Mouse (Mus musculus) layer of hippocampus, adult 18-20 months (tissue): ENCODE data around the gene Pigv. TPM values are rescaled to one million over a fixed set of nuclear protein-coding genes. Genes with fewer than 3 reads are reported as not detected.
A peak's percentile ranks its signal among the peaks of the same experiment; 100 is the strongest.

Source experiments
- DNase-seq, 2 experiments: peaks; one replicate each; pipeline ENCODE4 v3.0.0; 2022; ENCODE audit warnings: low spot score in 2 of 2
- total RNA-seq, 2 experiments: library from RNA; stranded (reverse); gene quantifications; 2 replicates each; pipeline ENCODE4 v1.2.3; 2021

Gene Pigv
- total RNA-seq, 2 experiments from 2014 or later = 9.4 to 12.3 TPM

DNA sequence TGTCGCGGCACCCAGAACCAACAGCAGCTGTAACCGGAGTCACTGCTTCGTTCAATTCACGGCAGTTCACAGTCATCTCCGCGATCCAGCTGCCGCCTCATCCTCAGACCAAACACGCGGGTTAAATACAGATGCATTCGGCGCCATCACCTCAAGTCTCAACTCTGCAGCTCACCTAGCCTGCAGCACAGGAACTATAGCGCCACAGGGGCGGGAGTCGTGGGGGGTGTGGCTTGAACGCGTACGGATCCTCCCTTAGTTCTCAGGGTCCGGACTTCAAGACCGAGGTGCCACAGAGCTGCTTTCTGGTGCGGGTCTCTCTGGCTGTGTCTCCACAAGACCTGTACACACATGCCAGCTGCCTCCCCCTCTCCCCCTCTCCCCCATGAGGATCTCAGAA is 26.8 kb downstream of the Pigv start:
- no peak for DNase-seq

DNA sequence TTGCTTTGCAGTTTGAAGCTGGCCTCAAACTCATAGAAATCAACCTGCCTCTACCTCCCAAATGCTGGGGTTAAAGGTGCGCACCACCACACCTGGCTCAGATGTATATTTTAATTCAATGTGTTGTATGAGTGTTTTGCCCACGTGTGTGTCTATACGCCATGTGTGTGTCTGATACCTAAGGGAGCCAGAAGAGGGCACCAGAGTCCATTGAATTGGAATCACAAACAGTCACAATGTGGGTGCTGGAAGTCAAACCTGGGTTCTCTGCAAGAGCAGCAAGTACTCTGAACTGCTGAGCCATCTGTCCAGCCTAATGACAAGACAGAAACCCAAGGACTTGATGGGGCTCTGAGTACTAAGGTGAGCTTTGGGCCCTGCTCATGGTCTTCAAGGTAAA is 27.3 kb downstream of the Pigv start:
- no peak for DNase-seq

DNA sequence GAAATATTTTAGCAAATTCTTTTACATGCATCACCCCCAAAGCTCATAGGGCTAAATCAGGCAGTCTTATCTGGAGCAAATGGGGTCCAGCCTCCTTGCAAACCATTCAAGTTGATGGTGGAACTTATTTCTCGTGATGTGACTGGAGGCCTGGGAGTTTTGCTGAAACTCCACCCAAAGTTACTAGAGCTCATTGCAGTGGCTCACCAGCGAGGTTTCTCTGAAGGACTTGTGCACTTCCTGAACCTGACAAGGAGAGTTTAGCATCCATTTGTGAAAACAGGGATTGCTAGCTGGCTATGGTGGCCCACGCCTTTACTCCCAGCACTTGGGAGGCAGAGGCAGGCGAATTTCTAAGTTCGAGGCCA is 38.4 kb downstream of the Pigv start:
- DNase-seq = no peak

DNA sequence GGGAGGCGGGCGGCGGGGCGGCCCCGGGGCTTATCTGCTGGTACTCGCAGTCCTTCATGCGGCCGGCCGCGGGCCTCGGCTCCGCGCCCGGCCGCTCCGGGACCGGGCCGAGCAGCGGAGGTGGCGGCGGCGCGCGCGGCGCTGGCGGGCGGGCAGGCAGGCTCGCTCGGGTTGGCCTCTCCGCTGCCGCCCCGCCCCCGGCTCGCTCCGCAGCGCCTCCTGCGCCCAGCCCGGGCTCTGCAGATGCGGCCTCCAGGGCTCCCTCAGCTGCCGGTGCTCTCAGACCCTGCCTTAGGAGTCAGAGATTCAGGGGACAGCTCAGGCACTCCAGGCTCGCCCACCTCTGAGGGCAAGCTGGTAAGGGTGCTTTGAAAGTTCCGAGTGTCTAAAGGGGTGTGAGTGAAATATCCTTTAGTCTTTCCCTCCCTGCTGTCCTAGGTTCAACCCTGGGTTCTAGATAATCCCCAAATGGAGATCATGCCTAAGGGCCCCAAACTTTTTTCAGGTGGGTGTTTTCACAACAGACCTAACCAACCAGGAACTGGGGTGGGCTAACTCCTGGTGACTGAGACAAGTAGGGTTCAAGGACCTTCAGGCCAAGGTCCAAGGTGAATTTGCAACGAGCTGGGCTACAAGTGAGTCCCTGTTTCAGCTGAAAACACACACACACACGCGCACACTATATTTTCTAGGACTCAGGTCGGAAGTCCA is 39.0 kb downstream of the Pigv start:
- peak; percentile 78 to 90 for DNase-seq

DNA sequence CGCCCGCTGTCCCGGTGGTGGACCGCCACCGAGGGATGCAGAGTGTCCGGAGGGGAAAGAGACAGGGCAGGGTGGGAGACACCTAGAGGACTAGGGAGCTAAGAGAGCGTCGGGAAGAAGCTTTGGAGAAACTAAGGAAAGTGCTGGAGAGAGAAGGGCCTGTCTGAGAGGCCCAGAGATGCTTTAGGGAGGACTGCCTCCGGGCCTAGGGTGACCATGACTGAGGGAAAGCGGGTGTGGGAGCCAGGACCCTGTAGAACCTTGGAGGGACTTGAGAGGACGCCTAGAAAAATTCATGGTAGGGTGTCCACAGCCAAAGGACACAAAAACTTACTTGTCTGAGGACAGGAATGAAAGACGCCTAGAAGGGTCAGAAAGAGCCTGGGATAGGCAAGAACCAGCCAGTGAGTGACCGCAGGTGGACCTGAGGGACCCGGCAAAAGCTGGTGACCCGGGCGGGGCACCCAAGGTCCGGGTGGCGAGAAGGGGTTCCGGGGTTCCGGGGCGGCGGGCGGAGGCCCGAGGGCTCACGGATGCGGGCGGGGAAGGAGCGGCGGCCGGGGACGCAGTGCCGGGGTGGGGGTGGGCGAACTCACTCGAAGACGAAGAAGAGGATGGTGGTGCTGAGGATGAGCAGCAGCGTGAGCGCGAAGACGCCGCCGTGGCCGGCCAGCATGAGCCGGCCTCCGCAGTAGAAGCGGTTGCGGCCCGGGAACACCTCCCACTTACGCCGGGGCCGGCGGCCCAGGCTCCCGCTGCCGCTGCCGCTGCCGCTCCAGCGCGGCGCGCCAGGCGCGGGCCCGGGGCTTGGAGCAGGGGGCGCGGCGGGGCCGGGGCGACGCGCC is 39.7 kb downstream of the Pigv start:
- DNase-seq = no peak

DNA sequence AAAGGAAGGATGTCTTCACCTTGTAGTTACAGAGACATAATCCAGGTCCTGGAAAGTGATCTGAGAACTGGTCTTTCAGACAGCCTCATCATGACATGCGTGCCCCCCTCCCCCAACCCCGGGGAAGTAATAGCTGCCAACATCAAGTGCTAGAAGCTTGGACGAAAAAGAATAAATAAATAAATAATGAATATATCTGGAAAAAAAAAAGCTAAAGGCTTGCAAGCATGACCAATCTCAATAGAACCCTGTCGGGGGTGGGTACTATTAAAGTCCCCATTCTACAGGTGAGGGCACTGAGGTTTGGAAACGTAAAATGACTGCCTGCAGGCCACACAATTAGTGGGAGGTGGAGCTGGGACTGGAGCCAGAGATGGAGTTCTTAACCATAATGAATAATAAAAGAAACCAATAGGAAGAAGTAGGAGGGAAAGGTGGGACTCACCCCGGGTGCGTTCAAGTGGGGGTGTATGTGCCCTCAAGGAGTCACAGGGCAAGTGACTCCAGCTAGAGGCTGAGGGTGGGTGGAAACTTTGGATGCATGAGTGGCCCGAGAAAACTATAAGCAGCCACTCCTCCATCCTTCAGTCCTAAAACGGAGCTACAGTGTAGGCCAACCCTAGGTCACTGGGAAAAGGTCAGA is 40.6 kb downstream of the Pigv start:
- no peak for DNase-seq

DNA sequence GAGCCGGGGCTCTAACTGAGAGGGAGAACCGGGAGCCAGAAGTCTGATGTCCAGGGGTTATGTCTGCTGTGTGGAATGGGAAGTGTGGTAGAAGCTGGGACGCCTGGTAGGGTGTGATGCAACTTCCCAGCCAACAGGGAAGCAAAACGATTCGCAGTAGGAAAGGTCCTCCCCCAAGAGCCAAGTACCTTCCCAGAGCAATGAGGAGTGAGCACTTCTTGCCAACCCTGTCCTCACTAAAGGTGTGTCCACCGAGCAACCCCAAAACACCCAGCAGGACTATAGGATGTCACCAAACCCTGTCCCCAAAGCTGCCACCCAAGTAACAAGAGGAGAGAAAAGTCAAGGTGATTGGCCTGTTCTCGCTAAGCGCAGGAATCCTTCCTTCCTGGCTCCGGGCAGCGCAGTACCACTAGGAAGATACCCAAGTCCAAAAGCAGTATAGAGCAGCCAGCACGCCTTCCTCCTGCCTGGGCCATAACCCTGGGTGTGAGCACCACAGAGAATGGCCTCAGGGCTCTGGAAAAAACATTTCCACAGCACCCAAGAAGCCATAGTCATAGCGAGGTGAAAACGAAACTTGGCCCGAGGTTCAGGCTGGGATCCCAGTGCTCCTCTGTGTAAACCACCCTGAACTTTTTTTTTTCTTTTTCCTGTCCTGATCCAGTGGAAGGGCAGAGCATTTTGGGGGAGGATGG is 41.2 kb downstream of the Pigv start:
- no peak for DNase-seq

DNA sequence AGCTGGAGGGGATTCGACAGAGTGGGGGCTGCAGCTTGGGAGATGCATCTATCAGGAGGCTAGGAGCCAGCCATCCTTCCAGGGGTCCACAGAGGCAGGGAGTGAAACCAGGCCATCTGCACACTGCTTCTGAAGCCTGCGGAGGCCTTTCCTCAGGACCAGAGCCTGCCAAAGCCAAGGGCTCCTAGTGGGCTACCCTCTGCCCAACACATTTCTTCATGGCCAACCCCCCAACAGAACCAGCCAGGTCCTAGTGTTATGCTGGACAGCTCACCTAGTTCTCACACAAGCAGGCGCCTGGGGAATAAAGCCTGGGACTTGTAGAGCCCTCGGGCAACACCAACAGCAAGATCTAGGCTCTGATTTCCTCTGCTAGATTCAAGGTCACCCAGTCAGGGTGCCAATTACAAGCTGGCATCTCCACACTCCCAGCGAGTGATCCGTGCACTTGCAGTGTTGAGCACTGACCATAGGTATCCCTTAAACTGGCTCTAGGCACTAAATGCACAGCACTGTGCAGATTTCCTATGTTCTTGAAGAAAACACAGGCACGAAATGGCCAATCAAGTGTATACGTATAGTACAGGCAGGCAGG is 42.0 kb downstream of the Pigv start:
- no peak for DNase-seq

DNA sequence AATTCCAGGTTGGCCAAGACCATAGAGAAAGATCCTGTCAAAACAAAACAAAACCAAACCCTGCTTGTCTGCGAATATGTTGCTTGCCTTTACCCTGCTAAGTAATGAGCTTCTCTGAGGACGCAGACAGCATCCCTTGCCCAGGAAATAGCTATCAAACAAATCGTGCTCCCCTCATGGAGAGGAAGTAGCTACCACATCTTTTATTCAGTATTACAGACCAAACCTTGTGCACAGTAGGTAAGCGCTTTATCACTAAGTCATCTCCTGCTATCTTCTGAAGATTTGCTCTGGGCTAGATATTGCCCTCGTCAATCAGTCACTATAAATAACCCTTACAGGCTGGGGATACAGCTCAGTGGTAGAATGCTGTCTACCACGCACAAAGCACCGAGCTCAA is 43.3 kb downstream of the Pigv start:
- no peak for DNase-seq

DNA sequence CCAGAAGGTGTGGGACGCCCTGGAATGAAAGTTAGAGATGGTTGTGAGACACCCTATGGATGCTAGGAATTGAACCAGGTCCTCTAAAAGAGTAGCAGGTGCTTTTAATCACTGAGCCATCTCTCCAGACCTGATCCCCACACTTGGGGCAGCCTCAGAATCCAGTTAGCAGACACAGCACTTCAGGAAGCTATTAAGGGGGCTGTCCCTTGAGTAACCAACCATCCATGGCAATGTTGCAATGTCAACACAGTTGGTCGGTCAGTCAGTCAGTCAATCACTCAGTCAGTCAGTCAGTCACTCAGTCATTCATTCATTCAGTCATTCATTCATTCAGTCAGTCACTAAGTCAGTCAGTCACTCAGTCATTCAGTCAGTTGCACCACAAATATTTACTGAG is 43.9 kb downstream of the Pigv start:
- no peak for DNase-seq

DNA sequence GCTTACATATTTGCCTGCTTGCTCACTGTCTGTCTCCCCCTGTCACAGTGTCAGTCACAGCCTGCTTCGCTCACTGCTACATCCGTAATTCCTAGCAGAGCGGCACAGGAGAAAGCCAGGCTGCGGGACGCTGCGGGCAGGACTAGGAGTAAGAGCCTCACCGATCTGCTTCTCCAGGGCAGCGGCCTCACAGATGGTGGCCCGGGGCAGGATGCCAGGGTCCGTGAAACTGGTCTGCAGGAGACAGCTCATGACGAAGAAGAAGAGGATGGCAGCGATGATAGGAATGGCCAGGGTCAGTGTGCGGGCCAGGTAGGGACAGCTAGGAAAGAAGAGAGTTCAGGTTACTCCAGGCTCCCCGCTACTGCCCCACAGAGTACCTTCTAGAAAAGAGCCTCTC is 45.4 kb downstream of the Pigv start:
- DNase-seq = peak in 1 of 2 experiments; percentile 12

DNA sequence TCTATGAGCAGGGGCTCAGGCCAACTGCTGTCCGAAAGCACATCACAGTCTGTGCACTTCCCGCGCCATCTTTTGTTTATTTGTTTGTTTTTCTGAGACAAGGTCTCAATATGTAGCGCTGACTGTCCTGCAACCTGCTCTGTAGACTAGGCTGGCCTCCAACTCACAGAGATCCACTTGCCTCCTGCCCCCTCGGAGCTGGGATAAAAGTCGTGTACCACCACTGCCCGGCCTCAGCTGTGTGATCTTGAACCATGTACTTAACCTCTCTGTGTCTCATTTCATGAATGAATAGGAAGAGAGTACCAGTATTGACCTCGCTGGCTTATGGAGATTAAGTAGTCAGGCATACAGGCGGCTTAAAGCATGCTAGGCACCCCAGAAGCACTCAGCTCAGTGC is 45.8 kb downstream of the Pigv start:
- DNase-seq = no peak

DNA sequence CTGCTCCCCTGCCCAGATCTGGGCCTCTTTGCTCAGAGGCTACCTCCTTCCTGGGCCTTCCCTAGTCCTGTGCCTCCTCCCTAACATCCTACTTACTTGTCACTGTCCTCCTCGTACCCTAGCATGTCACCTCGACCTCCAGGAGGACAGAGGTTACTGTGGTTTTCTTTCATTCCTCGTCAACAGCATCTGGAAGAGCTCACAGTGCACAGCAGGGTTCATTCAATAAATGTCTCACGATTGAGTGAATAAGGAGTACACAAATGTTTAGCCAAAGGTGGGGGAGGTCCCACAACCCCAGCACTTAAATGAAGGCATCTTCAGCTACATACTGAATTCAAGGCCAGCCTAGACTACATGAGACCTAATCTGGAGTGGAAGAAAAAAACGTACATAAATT is 46.2 kb downstream of the Pigv start:
- DNase-seq = no peak

DNA sequence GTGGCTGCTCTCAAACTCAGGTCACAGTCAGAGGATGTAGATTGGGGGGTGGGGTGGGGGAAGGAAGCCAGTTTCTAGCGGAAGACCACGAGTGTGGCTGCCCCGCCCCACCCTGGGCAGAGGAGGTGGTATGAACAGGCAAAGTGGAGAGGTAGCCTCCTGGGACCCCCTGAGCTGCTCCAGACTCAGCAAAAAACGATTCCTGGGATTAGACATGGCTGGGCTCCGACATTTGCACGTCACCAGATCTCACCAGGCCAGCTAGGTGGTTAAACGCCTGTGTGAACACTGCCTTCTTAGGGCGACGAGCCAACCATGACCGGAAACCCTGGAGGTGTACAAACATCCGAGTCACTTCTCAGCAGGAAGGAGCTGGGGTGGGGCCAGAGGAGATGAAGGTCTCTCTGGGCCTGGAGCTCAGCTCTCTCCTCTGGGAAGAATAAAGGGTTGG is 46.8 kb downstream of the Pigv start:
- no peak for DNase-seq

DNA sequence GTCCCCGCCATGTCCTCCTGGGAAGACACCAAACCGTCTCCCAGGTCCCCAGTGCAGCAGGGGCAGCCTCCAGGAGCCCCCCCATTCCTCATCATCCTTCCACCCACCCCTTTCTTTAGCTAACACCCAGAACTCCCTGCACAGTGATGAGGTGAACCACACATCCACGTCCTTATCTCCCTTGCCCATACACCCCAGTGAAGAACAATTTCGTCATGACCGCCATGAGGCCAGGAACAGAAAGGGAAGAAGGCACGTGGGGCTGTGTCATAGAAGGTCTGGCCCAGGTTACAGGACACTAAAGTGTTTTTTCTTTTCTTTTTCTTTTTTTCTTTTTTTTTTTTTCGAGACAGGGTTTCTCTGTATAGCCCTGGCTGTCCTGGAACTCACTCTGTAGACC is 47.6 kb downstream of the Pigv start:
- DNase-seq = no peak

DNA sequence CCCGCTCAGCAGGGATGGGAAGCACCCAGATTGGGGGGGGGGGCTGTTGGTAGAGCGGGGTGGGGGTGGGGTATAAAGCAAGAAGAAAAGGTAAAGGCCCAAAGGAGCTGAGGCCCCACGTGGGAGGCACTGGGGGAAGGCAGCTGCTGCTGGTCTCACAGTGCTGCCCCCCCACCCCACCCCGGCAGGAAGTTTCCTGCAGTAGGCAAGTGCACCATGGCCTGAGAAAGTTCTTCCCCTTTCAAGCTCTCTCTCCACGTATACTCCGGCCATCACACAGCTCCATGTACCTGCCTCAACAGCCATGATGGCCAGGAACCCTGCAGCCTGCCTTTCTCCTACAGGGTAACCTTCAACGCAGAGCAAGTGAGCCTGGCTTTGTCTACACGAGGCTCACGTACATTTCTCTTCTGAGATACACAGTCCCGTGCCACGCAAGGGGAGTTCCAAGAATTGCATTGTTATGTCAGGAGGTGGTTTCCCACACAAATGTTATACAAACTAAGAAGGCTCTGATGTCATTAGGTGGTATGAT is 50.2 kb downstream of the Pigv start:
- DNase-seq = no peak

DNA sequence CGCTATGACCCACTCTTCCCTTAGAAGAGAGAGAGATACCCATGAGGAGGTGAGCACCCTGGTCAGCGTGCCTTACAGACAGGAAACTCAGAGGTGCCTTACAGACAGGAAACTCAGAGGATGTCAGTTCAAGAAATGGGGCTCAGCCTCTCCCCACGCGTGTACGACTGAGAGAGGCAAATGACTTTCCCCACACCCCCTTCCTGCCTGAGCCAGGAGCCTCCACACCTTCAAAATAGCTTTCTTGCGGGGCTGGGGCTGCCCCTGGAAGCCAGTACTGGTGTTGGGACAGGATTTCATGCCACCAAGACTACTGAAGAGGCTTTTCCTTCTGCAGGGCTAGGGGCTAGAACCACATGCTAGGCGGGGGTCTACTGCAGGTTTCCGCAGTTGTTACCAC is 51.8 kb downstream of the Pigv start:
- DNase-seq = no peak

DNA sequence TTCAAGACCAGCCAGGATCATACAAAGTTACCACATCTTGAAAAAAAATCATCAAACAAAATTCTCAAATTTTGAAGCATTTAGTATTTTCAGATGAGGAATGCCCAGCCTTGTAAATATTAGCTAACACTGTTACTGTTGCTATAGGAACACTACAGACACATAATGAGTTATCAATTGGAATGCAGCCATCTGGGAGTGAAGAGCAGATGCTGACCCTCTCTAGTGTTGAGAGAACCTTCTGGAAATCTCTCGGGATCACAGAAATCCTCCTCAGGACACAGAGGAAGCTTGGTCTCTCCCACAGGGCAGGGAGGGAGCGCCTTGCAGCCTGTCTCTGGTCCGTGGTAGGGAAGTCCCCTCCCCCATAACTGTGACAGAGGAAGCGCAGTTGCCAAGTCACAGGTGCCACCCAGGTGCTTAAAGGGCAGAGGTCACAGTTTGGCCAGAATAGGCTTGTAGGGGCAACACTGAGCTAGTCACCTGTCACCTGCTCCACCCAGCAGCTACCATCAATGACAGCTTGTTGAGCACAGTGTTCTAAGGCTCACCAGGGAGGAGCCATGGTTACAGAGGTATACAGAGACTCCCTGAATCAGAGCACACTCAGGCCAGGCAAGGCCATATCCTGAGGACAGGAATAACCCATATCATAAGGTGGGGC is 52.8 kb downstream of the Pigv start:
- DNase-seq = peak in 1 of 2 experiments; percentile 43

DNA sequence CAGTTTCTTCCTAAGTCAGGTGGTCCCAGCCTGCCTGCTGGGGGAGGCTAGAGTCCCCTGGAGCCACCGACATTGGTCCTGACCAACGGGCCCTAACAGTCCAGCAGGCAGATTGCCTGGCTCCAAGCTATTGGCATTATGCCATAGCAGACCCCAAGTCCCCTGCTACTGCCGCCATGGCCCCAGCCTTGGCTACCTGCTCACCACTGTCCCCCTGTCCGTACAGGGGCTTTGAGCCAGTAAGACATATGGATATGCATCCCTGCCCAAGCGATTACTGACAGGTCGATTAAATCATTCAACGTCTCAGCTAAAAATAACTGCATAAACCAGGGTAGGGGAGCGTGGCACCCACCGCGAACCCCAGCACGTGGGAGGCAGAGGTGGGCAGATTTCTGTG is 54.5 kb downstream of the Pigv start:
- no peak for DNase-seq

DNA sequence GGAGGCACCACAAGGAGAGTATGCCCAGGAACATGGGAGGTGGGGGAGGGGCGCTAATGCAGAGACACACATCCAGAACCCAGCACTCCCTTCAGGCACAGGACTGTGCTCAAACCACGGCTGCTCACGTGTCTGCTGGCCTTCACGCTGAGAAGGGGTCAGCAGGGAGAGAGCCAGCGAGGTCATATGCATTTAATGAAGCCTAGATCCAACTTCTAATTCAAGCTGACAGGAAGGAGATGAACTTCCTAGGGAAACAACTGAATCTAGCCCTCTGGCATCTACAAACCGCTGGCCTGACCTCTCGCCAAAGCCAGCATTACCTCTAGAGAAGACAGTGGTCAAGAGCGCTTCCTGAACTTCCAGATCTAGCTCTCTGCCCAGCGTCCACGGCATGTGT is 57.0 kb downstream of the Pigv start:
- DNase-seq = no peak
